Mouse (Mus musculus): ENCODE measurements around the gene Hist4h4. TPM values are rescaled to one million over a fixed set of nuclear protein-coding genes. Genes with fewer than 3 reads are reported as not detected.

The Hist4h4 gene
- polyA plus RNA-seq, 1 experiment from 2014 or later = 0.78 TPM

GRCm38 (mm10) chr6:136808014-136808417, 3.8 kb upstream of the Hist4h4 start, which contains the start of gene H2afj:
Gene H2afj, plus strand, starts transcription at chr6:136808244.
- H3K4me1 ChIP-seq (replicated peaks; ENCODE audit: control insufficient read depth, insufficient read depth, low read length) = peaks cover 25% of the 10 kb centered on the region
- H3K4me3 ChIP-seq (replicated peaks; ENCODE audit: low read length) = peak within 1 kb of the TSS; percentile 79
- under 1% methylated on average over 34 of the region's 34 CpGs for WGBS
- H3K9me3 ChIP-seq (ENCODE audit: control insufficient read depth, low read length) = no peaks in the 10 kb centered on the region
- H3K27ac ChIP-seq = peak within 1 kb of the TSS; percentile 45
- H3K4me2 ChIP-seq (replicated peaks) = peak within 1 kb of the TSS; percentile 95
- peak within 1 kb of the TSS; percentile 66 for H3K9ac ChIP-seq
- peak; percentile 98 for DNase-seq (ENCODE audit: low spot score)
- H3K27me3 ChIP-seq (ENCODE audit: control insufficient read depth, insufficient read depth, low read length) = no peaks in the 10 kb centered on the region
- peak; percentile 86 for ATAC-seq (ENCODE audit: low FRiP score)
- peaks cover 12% of the 10 kb centered on the region for H3K36me3 ChIP-seq (replicated peaks; ENCODE audit: control insufficient read depth, insufficient read depth)

GRCm38 (mm10) chr6:136807395-136808013, 3.3 kb upstream of the Hist4h4 start:
- DNase-seq (ENCODE audit: low spot score) = no peak
- peak overlapping the region; percentile 44 for H3K27ac ChIP-seq
- 25% methylated on average over 18 of the region's 18 CpGs for WGBS
- H3K4me3 ChIP-seq (replicated peaks; ENCODE audit: low read length) = peak overlapping the region; percentile 79
- ATAC-seq (ENCODE audit: low FRiP score) = no peak
- peaks cover 7% of the 10 kb centered on the region for H3K36me3 ChIP-seq (replicated peaks; ENCODE audit: control insufficient read depth, insufficient read depth)
- H3K4me2 ChIP-seq (replicated peaks) = peak overlapping the region; percentile 95
- peak overlapping the region; percentile 52; the same call in 1 of the 2 replicates for H3K9ac ChIP-seq
- H3K9me3 ChIP-seq (ENCODE audit: control insufficient read depth, low read length) = no peaks in the 10 kb centered on the region
- no peaks in the 10 kb centered on the region for H3K27me3 ChIP-seq (ENCODE audit: control insufficient read depth, insufficient read depth, low read length)
- H3K4me1 ChIP-seq (replicated peaks; ENCODE audit: control insufficient read depth, insufficient read depth, low read length) = peaks cover 28% of the 10 kb centered on the region

- DNase-seq (ENCODE audit: low spot score) (no peak), ATAC-seq (ENCODE audit: low FRiP score) (no peak)
- no peak overlapping the region for H3K27ac ChIP-seq
- H3K4me2 ChIP-seq (replicated peaks) = no peak overlapping the region
- H3K9ac ChIP-seq = no peak overlapping the region
- 0 out of 2 replicates have a peak, but pooled peaks cover under 1% of the 10 kb centered on the region for H3K36me3 ChIP-seq (replicated peaks; ENCODE audit: control insufficient read depth, insufficient read depth)
- H3K4me3 ChIP-seq (replicated peaks; ENCODE audit: low read length) = no peak overlapping the region
- no peaks in the 10 kb centered on the region for H3K27me3 ChIP-seq (ENCODE audit: control insufficient read depth, insufficient read depth, low read length)
- H3K9me3 ChIP-seq (ENCODE audit: control insufficient read depth, low read length) = no peaks in the 10 kb centered on the region
- WGBS = 76% methylated on average over 5 of the region's 5 CpGs
- peaks cover 28% of the 10 kb centered on the region for H3K4me1 ChIP-seq (replicated peaks; ENCODE audit: control insufficient read depth, insufficient read depth, low read length)
These were observed 2.6 kb upstream of the Hist4h4 start for GRCm38 (mm10) chr6:136806819-136807218.

GRCm38 (mm10) chr6:136805409-136805775, 1.2 kb upstream of the Hist4h4 start:
- no peak for DNase-seq (ENCODE audit: low spot score)
- Histone ChIP-seq H3K27ac (no peak overlapping the region), H3K27me3 (ENCODE audit: control insufficient read depth, insufficient read depth, low read length) (no peaks in the 10 kb centered on the region), H3K36me3 (replicated peaks; ENCODE audit: control insufficient read depth, insufficient read depth) (no peaks in the 10 kb centered on the region), H3K4me2 (replicated peaks) (0 out of 2 replicates have a peak overlapping the region, but pooled peaks have one; percentile 72), H3K4me1 (replicated peaks; ENCODE audit: control insufficient read depth, insufficient read depth, low read length) (peaks cover 28% of the 10 kb centered on the region), H3K9ac (no peak overlapping the region), H3K4me3 (replicated peaks; ENCODE audit: low read length) (no peak overlapping the region), H3K9me3 (ENCODE audit: control insufficient read depth, low read length) (no peaks in the 10 kb centered on the region)
- ATAC-seq (ENCODE audit: low FRiP score) = no peak
- 93% methylated on average over 1 of the region's 1 CpGs for WGBS

GRCm38 (mm10) chr6:136804705-136805408, 642 bp upstream of the Hist4h4 start:
- 34% methylated on average over 9 of the region's 9 CpGs for WGBS
- Histone ChIP-seq H3K9ac (peak overlapping the region; percentile 87), H3K36me3 (replicated peaks; ENCODE audit: control insufficient read depth, insufficient read depth) (no peaks in the 10 kb centered on the region), H3K4me3 (replicated peaks; ENCODE audit: low read length) (peak overlapping the region; percentile 75), H3K4me2 (replicated peaks) (peak overlapping the region; percentile 72), H3K27ac (peak overlapping the region; percentile 100), H3K27me3 (ENCODE audit: control insufficient read depth, insufficient read depth, low read length) (no peaks in the 10 kb centered on the region), H3K9me3 (ENCODE audit: control insufficient read depth, low read length) (no peaks in the 10 kb centered on the region), H3K4me1 (replicated peaks; ENCODE audit: control insufficient read depth, insufficient read depth, low read length) (peaks cover 25% of the 10 kb centered on the region)
- DNase-seq (ENCODE audit: low spot score) = no peak
- no peak for ATAC-seq (ENCODE audit: low FRiP score)

GRCm38 (mm10) chr6:136803093-136803738, 999 bp downstream of the Hist4h4 start:
- Histone ChIP-seq H3K4me2 (replicated peaks) (peak overlapping the region; percentile 72), H3K4me1 (replicated peaks; ENCODE audit: control insufficient read depth, insufficient read depth, low read length) (peaks cover 12% of the 10 kb centered on the region), H3K27me3 (ENCODE audit: control insufficient read depth, insufficient read depth, low read length) (no peaks in the 10 kb centered on the region), H3K36me3 (replicated peaks; ENCODE audit: control insufficient read depth, insufficient read depth) (no peaks in the 10 kb centered on the region), H3K9me3 (ENCODE audit: control insufficient read depth, low read length) (no peaks in the 10 kb centered on the region), H3K9ac (peak overlapping the region; percentile 87), H3K4me3 (replicated peaks; ENCODE audit: low read length) (peak overlapping the region; percentile 75), H3K27ac (peak overlapping the region; percentile 100)
- WGBS = 27% methylated on average over 12 of the region's 12 CpGs
- DNase-seq (ENCODE audit: low spot score) (no peak), ATAC-seq (ENCODE audit: low FRiP score) (peak; percentile 2; the same call in 1 of the 2 replicates)

- H3K9ac ChIP-seq = no peak overlapping the region
- DNase-seq (ENCODE audit: low spot score) (no peak), ATAC-seq (ENCODE audit: low FRiP score) (no peak)
- no peak overlapping the region for H3K4me2 ChIP-seq (replicated peaks)
- no peak overlapping the region for H3K4me3 ChIP-seq (replicated peaks; ENCODE audit: low read length)
- H3K27me3 ChIP-seq (ENCODE audit: control insufficient read depth, insufficient read depth, low read length) = no peaks in the 10 kb centered on the region
- 87% methylated on average over 6 of the region's 6 CpGs for WGBS
- H3K4me1 ChIP-seq (replicated peaks; ENCODE audit: control insufficient read depth, insufficient read depth, low read length) = peaks cover 12% of the 10 kb centered on the region
- no peaks in the 10 kb centered on the region for H3K36me3 ChIP-seq (replicated peaks; ENCODE audit: control insufficient read depth, insufficient read depth)
- no peak overlapping the region for H3K27ac ChIP-seq
- H3K9me3 ChIP-seq (ENCODE audit: control insufficient read depth, low read length) = no peaks in the 10 kb centered on the region
These were observed 2.9 kb downstream of the Hist4h4 start for GRCm38 (mm10) chr6:136801274-136801673.

GRCm38 (mm10) chr6:136800710-136801109, 3.5 kb downstream of the Hist4h4 start:
- no peak for DNase-seq (ENCODE audit: low spot score)
- H3K9ac ChIP-seq = no peak overlapping the region
- no peak overlapping the region for H3K27ac ChIP-seq
- no peak overlapping the region for H3K4me3 ChIP-seq (replicated peaks; ENCODE audit: low read length)
- no peak overlapping the region for H3K4me2 ChIP-seq (replicated peaks)
- H3K27me3 ChIP-seq (ENCODE audit: control insufficient read depth, insufficient read depth, low read length) = no peaks in the 10 kb centered on the region
- no peaks in the 10 kb centered on the region for H3K36me3 ChIP-seq (replicated peaks; ENCODE audit: control insufficient read depth, insufficient read depth)
- 95% methylated on average over 8 of the region's 8 CpGs for WGBS
- no peaks in the 10 kb centered on the region for H3K9me3 ChIP-seq (ENCODE audit: control insufficient read depth, low read length)
- no peak for ATAC-seq (ENCODE audit: low FRiP score)
- peaks cover 12% of the 10 kb centered on the region for H3K4me1 ChIP-seq (replicated peaks; ENCODE audit: control insufficient read depth, insufficient read depth, low read length)
